Mouse (Mus musculus): ENCODE measurements around the gene Xbp1.
"Not testable (repeated sequence)": the region's sequence is repeated elsewhere in the genome, so short reads cannot be mapped to it uniquely, and the experiment has no call there.

Xbp1 gene

GRCm38 (mm10) chr11:5520412-5521265 lies at the start of gene Xbp1:
Gene Xbp1, plus strand, starts transcription at chr11:5520659.
- peak; percentile 98 for DNase-seq

GRCm38 (mm10) chr11:5474130-5474529 lies 46.3 kb upstream of the Xbp1 start:
- peak; percentile 66 for DNase-seq

- not testable (repeated sequence) for DNase-seq
These were observed 44.8 kb upstream of the Xbp1 start for GRCm38 (mm10) chr11:5475556-5476118.

GRCm38 (mm10) chr11:5476806-5477205 lies 43.7 kb upstream of the Xbp1 start:
- DNase-seq, result no peak

- no peak for DNase-seq
These were observed 42.3 kb upstream of the Xbp1 start for GRCm38 (mm10) chr11:5478193-5478592.

GRCm38 (mm10) chr11:5478831-5479230 lies 41.6 kb upstream of the Xbp1 start:
- DNase-seq, result no peak

- DNase-seq, result no peak
These were observed 37.9 kb upstream of the Xbp1 start for GRCm38 (mm10) chr11:5482581-5482980.

GRCm38 (mm10) chr11:5485193-5486011 lies 35.1 kb upstream of the Xbp1 start:
- peak; percentile 89 for DNase-seq

- not testable (repeated sequence) for DNase-seq
These were observed 31.0 kb upstream of the Xbp1 start for GRCm38 (mm10) chr11:5489433-5489832.

- DNase-seq, result no peak
These were observed 29.3 kb upstream of the Xbp1 start for GRCm38 (mm10) chr11:5490989-5491656.

- DNase-seq, result no peak
These were observed 28.5 kb upstream of the Xbp1 start for GRCm38 (mm10) chr11:5491912-5492311.

GRCm38 (mm10) chr11:5493869-5494268 lies 26.6 kb upstream of the Xbp1 start:
- DNase-seq, result no peak

GRCm38 (mm10) chr11:5495286-5495832 lies 25.1 kb upstream of the Xbp1 start:
- no peak for DNase-seq

- no peak for DNase-seq
These were observed 24.6 kb upstream of the Xbp1 start for GRCm38 (mm10) chr11:5495906-5496305.

GRCm38 (mm10) chr11:5496559-5497248 lies 23.8 kb upstream of the Xbp1 start:
- DNase-seq, result peak; percentile 32

- DNase-seq, result peak; percentile 34
These were observed 22.0 kb upstream of the Xbp1 start for GRCm38 (mm10) chr11:5498422-5498821.

GRCm38 (mm10) chr11:5498931-5499661 lies 21.4 kb upstream of the Xbp1 start:
- DNase-seq, result peak; percentile 26

- no peak for DNase-seq
These were observed 20.4 kb upstream of the Xbp1 start for GRCm38 (mm10) chr11:5499961-5500644.

GRCm38 (mm10) chr11:5500903-5501741 lies 19.3 kb upstream of the Xbp1 start:
- DNase-seq, result no peak
